Mouse (Mus musculus) brown adipose tissue, adult 24 weeks (tissue): ENCODE measurements around the gene St5. TPM values are rescaled to one million over a fixed set of nuclear protein-coding genes. Genes with fewer than 3 reads are reported as not detected.

Source experiments
- H3K27ac ChIP-seq: fragments of 200-500 bp; replicated peaks from 2 replicates; pipeline ENCODE4 v1.5.1; 2012; ENCODE audit warnings: low read depth, mild to moderate bottlenecking, low read length
- H3K4me1 ChIP-seq: fragments of 200-500 bp; 2 replicates; pipeline ENCODE4 v1.6.1; 2012; ENCODE audit warnings: low read length, mixed read lengths; ENCODE audit not compliant: control insufficient read depth, insufficient read depth, insufficient read length
- H3K4me3 ChIP-seq: fragments of 200-500 bp; 2 replicates; pipeline ENCODE4 v1.5.1; 2012; ENCODE audit warnings: low read depth, mild to moderate bottlenecking, low read length, moderate library complexity; ENCODE audit not compliant: insufficient read depth
- polyA plus RNA-seq: library from polyadenylated mRNA; stranded (reverse); fragments of >200 nt; gene quantifications from 2 replicates; pipeline ENCODE4 v1.2.4, GENCODE M21; 2012; ENCODE audit not compliant: missing spikeins, insufficient read depth, insufficient read length

The St5 gene
- polyA plus RNA-seq, 1 experiment = 13.4 TPM

GRCm38 (mm10) chr7:109532691-109533090 is 170.7 kb downstream of the St5 start:
- H3K4me3 ChIP-seq = no peak overlapping the region
- peaks cover 40% of the 10 kb centered on the region for H3K4me1 ChIP-seq
- H3K27ac ChIP-seq = peak overlapping the region; percentile 32

GRCm38 (mm10) chr7:109531501-109531900 is 171.9 kb downstream of the St5 start:
- Histone ChIP-seq H3K4me3 (no peak overlapping the region), H3K4me1 (peaks cover 34% of the 10 kb centered on the region), H3K27ac (0 out of 2 replicates have a peak overlapping the region, but pooled peaks have one; percentile 12)

- H3K27ac ChIP-seq = peak overlapping the region; percentile 90
- H3K4me3 ChIP-seq = no peak overlapping the region
- H3K4me1 ChIP-seq = peaks cover 35% of the 10 kb centered on the region
Observed at GRCm38 (mm10) chr7:109529741-109530140, 173.7 kb downstream of the St5 start.

GRCm38 (mm10) chr7:109528356-109528755 is 175.0 kb downstream of the St5 start:
- Histone ChIP-seq H3K27ac (peak overlapping the region; percentile 84), H3K4me1 (peaks cover 36% of the 10 kb centered on the region)

GRCm38 (mm10) chr7:109527536-109527935 is 175.9 kb downstream of the St5 start:
- Histone ChIP-seq H3K4me3 (no peak overlapping the region), H3K4me1 (peaks cover 30% of the 10 kb centered on the region), H3K27ac (0 out of 2 replicates have a peak overlapping the region, but pooled peaks have one; percentile 19)

More at GRCm38 (mm10) chr7:109528356-109528755, 175.0 kb downstream of the St5 start:
- H3K4me3 ChIP-seq = no peak overlapping the region

GRCm38 (mm10) chr7:109525740-109526663 is 177.4 kb downstream of the St5 start:
- Histone ChIP-seq H3K4me3 (no peak overlapping the region), H3K27ac (peak overlapping the region; percentile 68), H3K4me1 (peaks cover 21% of the 10 kb centered on the region)

- Histone ChIP-seq H3K4me1 (peaks cover 17% of the 10 kb centered on the region), H3K27ac (peak overlapping the region; percentile 68), H3K4me3 (no peak overlapping the region)
Observed at GRCm38 (mm10) chr7:109524763-109525162, 178.6 kb downstream of the St5 start.

GRCm38 (mm10) chr7:109524442-109524744 is 179.0 kb downstream of the St5 start:
- Histone ChIP-seq H3K4me3 (no peak overlapping the region), H3K27ac (peak overlapping the region; percentile 68), H3K4me1 (peaks cover 17% of the 10 kb centered on the region)

- Histone ChIP-seq H3K27ac (peak overlapping the region; percentile 4), H3K4me1 (peaks cover 16% of the 10 kb centered on the region), H3K4me3 (no peak overlapping the region)
Observed at GRCm38 (mm10) chr7:109523741-109524441, 179.5 kb downstream of the St5 start.

GRCm38 (mm10) chr7:109523304-109523703 is 180.1 kb downstream of the St5 start:
- peak overlapping the region; percentile 4 for H3K27ac ChIP-seq
- no peak overlapping the region for H3K4me3 ChIP-seq
- H3K4me1 ChIP-seq = peaks cover 11% of the 10 kb centered on the region; the same call in 1 of the 2 replicates

GRCm38 (mm10) chr7:109522084-109522483 is 181.3 kb downstream of the St5 start:
- H3K4me1 ChIP-seq = peaks cover 14% of the 10 kb centered on the region; the same call in 1 of the 2 replicates
- H3K4me3 ChIP-seq = no peak overlapping the region
- no peak overlapping the region for H3K27ac ChIP-seq

GRCm38 (mm10) chr7:109519936-109520335 is 183.5 kb downstream of the St5 start:
- Histone ChIP-seq H3K4me1 (peaks cover 7% of the 10 kb centered on the region; the same call in 1 of the 2 replicates), H3K27ac (peak overlapping the region; percentile 91), H3K4me3 (peak overlapping the region; percentile 86)

- peaks cover 4% of the 10 kb centered on the region; the same call in 1 of the 2 replicates for H3K4me1 ChIP-seq
- H3K4me3 ChIP-seq = peak within 1 kb of the TSS; percentile 86
- peak within 1 kb of the TSS; percentile 95 for H3K27ac ChIP-seq
Observed at GRCm38 (mm10) chr7:109518838-109519696, 184.3 kb downstream of the St5 start, which contains the start of gene Rpl27a. Rpl27a (plus strand) TSS chr7:109519147.

- Histone ChIP-seq H3K4me3 (peak overlapping the region; percentile 65), H3K4me1 (peaks cover 4% of the 10 kb centered on the region; the same call in 1 of the 2 replicates), H3K27ac (peak overlapping the region; percentile 95)
Observed at GRCm38 (mm10) chr7:109518036-109518681, 185.2 kb downstream of the St5 start.
